Mouse (Mus musculus) yolk sac, embryonic 10.5 days (tissue): Measurements from ENCODE around the gene Fbxl15.

Experiments used
- DNase-seq: peaks from one replicate; pipeline ENCODE4 v3.0.0-alpha.2; 2017; ENCODE audit warnings: low spot score

The Fbxl15 gene

DNA sequence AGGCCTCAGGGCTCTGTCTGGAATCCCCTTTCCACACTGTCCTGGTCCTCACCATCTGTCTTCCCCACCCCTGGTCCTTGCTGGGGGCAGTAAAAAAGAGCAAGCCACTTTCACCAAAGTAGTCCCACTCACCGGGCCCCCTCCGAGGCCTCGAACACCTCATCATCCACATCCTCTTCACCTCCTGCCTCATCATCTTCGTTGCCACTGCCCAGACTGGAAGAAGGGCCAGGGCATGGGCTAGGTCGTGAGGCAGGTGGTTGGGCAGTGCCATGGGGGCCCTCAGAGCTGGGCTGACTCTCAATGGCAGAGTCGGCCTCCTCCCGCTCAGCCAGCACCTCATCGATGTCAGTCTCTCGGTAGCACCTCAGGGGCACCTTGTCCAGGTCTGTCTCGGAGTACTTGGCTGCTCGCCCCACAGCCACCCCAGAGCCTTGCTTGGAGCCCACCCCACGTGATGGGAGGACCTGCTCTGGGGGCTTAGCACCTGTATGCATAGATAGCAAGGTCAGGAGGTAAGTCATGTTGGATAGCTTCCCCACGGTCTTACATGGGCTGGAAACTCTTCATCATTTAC, 4.9 kb upstream of the Fbxl15 start:
- DNase-seq = no peak

DNA sequence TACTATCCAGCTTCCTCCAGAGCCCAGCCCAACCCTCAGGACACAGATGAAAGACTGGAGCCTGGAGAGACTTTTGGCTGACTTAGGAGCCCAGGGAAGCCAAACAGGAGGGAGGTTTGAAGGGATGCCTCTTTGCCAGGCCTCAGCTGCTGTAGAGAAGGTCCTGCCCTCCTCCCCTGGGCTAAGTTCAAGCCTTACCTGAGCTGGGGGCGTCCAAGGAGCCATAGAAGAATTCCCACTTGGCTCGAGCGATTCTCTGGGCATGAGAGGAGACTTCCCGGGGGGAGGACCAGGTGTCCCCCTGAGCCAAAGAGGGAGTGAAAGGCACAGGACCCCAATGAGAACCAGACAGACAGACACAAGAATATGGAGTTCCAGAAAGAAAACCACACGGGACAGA, 4.3 kb upstream of the Fbxl15 start:
- no peak for DNase-seq

- no peak for DNase-seq
Measured at GRCm38 (mm10) chr19:46324366-46324765, 3.6 kb upstream of the Fbxl15 start.

DNA sequence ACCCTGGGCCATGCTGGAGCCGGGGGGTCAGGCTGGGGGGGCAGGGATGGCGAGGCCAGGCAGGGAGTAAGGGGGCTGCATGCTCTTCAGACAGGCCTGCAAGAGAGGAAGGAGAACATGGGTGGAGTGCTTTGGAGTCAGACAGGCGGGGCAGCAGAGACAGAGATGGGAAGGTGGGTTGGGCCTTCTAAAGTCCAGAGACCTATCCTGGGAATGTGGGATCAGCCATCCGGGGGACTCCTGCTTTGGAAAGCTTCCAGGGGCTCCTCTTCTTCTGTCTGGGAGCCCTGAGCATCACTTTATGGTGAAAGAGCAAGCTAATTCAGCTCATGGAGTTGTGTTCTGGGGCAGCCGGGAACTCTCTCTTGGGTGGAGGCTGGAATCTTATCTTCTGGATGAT, 3.1 kb upstream of the Fbxl15 start:
- no peak for DNase-seq

DNA sequence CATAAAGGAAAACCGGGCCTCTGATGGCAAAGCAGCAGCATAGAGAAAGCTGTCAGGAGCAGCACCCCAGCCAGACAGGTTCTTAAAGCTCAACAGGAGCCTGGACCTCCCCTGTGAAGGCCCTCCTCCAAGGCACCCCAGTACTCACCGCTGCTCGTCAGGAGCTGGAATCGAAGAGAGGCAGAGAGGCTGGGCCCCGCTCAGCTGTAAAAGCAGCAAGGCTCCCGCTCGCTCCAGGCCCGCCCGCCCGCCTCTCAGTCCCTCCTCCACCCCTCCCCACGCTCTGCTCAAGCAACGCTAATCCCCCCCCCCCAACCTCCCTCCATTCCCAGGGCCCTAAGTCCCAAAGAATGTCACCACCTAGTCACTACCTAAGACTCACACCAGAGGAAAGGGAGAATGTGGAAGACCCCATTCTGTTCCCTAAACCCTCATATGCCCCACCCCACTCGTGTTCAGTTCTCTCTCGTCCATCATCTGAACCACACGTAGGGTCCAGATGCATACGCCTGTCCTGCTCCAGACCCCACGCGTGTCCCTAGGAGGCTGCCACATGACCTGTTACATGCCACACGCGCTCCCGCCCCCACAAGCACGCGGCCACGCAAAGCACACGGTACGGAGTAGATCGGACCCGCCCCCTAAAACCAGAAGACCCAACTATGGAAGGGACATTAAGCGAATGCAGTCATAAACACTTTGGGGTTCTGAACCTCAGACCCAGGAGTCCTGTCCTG, 1.8 kb upstream of the Fbxl15 start:
- no peak for DNase-seq

DNA sequence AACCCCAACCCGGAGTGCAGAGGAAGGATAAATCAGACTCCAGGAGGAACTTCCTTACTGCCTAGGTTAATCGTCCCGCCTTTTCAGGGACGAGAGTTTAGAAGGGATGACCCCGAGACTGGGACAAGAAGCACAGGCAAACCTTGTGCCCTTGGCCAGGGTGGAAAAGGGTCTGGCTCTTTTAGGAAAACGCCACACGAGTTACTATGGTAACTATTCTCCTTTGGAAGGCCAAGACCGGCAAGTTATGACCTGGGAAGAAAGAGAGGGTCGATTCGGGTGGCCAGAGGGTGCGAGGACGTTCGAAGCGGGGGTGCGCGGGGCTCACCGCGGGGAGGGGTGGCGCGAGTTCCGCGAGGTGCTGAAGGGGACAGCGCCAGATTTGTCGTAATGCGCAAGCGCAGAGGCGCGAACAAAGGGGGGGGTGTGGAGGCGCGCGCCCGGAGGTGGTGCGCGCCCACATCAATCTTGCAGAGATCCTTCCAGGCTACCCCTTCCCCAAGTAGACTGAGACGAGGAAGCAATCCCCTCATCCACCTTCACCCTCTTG, 1.2 kb upstream of the Fbxl15 start, which contains the start of gene Psd:
Gene Psd, minus strand, starts transcription at position 401 of the 550 bp plus-strand sequence.
- DNase-seq = peak; percentile 32

DNA sequence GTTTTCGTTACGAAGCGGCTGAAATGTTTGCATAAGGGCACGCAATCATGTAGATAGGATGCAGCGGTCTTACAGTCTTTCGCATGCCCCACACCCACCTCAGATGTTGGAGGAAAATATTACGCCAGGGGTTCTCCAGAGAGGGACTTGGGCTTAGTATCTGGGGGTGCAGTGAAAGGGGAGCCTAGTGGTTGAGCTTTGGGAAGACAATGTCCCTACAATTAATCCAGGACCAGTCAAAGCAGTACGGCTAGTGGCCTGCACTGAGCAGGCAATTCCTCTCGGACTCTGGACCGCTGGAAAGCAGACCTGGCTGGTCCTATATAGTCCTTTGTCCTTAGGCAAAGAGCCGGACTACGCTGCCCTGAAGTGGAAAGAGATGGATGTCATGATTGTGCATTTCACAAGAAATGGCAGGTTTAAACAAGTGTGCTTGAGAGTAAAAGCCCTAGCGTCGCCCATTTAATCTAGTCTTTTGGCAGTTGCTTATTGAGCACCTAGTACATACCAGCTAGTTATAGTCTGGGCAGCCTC, 386 bp upstream of the Fbxl15 start:
- no peak for DNase-seq

GRCm38 (mm10) chr19:46329031-46329641, 1.2 kb downstream of the Fbxl15 start:
- DNase-seq = no peak

DNA sequence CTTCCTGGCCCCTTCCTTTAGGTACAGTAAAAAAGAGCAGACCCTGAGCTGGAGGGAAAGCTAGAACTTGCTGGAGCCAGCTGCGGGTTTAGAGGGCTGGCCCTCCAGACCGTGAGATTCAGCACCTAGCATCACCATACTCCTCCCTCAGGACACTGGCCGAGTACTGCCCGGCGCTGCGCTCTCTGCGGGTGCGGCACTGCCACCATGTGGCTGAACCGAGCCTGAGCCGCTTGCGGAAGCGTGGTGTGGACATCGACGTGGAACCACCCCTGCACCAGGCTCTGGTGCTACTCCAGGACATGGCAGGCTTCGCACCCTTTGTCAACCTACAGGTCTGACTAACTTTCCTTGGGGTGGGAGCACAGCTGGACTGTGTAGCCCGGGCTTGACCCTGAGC, 2.0 kb downstream of the Fbxl15 start:
- peak; percentile 70 for DNase-seq

DNA sequence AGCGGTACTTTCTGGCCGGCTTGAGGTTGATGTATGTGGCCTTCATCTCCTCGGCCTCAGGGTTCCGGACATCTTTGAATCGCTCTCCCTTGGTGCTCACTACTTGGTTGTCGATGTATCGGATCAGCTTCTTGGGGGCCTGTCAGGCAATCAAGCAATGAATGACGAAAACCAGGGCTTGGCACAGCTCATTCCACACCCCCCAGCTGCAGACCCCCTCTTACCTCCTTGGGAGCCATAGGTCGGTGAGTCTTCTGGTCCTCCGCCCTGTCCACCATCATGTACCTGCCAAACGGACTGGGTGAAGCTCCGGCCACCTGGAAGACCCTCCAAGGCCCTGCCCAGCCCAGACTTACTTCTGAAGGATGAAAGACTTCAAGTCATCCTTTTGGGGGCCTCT, 2.7 kb downstream of the Fbxl15 start:
- DNase-seq = no peak

DNA sequence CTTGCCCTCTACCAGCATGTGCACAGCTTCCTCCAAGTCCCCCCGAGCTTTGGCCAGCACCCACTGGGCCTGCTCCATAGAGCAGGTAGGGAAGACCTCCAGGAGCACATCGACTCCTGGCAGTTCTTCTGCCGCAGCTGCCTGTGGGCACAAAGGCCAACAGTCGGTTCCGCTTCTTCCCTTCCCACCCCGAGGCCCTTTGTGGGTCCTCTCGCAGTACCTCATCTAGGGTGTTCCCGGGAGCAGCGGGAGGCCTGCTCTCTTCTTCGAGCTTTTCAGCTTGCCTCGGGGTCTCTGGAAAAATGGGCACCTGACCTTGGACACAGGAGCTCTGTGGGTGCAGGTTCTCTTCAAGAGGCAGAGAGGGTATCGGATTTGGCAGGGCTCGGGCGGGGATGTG, 3.3 kb downstream of the Fbxl15 start:
- no peak for DNase-seq

GRCm38 (mm10) chr19:46331936-46332335, 4.0 kb downstream of the Fbxl15 start:
- DNase-seq = no peak

GRCm38 (mm10) chr19:46332721-46333339, 4.8 kb downstream of the Fbxl15 start:
- DNase-seq = no peak

DNA sequence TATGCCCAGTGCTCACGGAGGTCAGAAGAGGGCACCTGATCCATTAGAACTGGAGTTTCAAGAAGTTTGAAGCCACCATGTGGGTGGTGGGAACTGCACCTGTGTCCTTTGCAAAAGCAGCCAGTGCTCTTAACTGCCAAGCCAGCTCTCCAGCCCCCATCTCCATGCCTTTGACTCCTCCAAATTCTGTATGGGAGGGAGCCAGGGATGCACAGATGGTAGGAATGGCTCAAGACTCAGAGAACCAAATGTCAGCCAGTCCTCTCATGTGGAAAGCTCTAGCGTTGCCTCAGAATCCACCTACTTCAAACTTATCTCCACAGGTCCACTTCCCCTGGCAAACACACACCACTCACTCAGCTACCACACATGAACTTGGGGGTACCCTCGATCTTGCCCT, 5.9 kb downstream of the Fbxl15 start:
- no peak for DNase-seq

- DNase-seq = no peak
Measured at GRCm38 (mm10) chr19:46337719-46338330, 9.8 kb downstream of the Fbxl15 start.

- peak; percentile 97 for DNase-seq
Measured at GRCm38 (mm10) chr19:46338331-46338936, 10.4 kb downstream of the Fbxl15 start, which contains the start of gene Cuedc2. TSS of gene Cuedc2 (minus strand) at chr19:46338702.

DNA sequence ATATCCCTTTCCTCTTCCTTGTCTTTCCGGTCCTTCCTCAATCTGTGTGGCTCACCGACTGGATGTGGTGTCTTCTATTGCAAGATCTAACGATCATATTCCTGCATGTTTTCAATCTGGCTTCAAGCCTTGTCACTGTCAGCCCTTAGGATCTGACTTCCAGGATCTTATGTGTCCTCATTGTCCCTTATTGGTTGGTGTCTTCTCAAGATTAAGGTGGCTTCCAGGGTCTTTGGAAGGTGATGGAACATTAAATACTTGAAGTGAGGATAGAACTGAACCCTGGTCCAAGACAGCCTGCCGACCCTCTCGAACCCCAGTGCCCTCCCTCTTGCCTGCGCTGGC, 10.9 kb downstream of the Fbxl15 start:
- DNase-seq = no peak

DNA sequence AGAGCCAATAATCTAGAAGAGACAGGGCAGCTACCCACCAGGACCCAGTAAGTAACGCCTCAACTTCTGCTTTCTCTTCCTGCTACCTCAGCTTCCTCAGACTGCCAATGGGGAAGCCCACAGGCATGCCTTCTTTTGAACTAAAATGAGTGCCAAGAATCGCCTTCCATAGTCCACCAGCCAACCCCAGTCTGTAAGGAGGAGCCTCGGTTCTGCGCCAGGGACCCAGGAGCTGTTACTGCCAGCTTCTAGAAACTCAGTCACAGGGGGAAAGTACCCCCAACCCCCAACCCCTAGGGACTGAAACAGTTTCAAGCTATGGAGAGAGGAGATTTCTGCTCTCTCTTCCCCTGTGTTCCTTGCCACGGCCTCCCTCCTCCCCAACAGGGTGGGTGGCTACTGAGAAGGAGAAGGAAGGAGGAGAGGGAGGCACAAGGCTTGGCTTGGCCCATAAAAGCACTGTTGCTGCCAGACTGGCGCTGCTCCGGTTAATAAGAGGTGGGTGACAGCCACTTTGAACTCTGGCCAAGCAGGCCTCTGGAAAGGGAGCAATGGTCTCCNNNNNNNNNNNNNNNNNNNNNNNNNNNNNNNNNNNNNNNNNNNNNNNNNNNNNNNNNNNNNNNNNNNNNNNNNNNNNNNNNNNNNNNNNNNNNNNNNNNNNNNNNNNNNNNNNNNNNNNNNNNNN, 11.4 kb downstream of the Fbxl15 start:
- no peak for DNase-seq

- no peak for DNase-seq
Measured at GRCm38 (mm10) chr19:46344710-46345419, 16.9 kb downstream of the Fbxl15 start.

DNA sequence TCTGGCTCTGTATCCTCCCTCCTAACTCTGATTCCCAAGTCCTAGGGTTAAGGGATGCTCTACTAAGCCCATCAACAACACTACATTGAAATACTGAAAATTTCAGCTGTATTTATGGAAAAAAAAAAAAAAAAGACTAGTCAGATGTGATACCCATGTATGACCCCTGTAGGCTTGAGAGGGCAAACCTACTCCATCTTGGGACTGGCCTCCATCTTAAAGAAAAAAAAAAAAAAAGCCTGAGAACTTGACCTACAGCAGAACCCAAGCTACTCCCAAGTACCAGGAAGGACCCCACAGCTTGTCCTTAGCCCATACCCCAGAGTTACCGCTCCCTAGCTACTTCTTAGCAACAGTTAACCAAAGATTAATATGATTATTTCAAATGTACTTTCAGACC, 19.2 kb downstream of the Fbxl15 start:
- no peak for DNase-seq
